Mouse (Mus musculus): ENCODE measurements at regions not wholly inside any gene's neighbourhood (a gene's known extent, or its start where the extent isn't known, plus 50 kb on each side); places are given as distances from the start of the nearest gene placed in this dataset.

- TF ChIP-seq CTCF (IDR thresholded peaks at IDR 0.05; ENCODE audit: low read depth) (no peak), EP300 (IDR thresholded peaks at IDR 0.05; ENCODE audit: low read depth) (no peak)
These were observed 187.3 kb upstream of the Afdn start for GRCm38 (mm10) chr17:13573036-13573435.

All from liver, postnatal 0 days (tissue).